Mouse (Mus musculus): ENCODE measurements around the gene Cd28.
"Not testable (repeated sequence)": the region's sequence is repeated elsewhere in the genome, so short reads cannot be mapped to it uniquely, and the experiment has no call there.

Gene Cd28

DNA sequence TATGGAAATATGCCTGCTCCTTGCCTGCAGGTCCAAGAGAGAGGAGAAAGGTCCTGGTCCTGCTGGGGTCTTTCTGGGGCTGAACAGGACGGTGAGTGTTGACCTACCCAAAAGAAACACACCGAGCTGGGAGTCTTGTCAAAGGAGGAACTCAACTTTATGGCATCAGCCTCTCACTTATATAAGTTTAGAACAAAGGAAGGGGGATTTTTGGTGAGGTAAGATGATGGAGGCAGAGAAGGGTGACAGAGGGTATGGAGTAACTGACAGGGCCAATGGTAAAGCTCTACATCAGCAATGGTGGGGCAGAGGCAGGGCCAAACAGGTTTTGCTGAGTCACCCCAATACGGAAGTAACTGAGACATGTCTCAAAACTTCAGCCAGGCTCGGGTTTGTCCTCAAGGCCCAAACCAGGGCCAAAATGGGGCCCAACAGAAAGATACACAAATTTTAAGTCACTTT, 84.6 kb downstream of the Cd28 start:
- DNase-seq (ENCODE audit: low read depth), result no peak

GRCm38 (mm10) chr1:60803128-60803824, 86.7 kb downstream of the Cd28 start:
- DNase-seq (ENCODE audit: low read depth), result no peak

DNA sequence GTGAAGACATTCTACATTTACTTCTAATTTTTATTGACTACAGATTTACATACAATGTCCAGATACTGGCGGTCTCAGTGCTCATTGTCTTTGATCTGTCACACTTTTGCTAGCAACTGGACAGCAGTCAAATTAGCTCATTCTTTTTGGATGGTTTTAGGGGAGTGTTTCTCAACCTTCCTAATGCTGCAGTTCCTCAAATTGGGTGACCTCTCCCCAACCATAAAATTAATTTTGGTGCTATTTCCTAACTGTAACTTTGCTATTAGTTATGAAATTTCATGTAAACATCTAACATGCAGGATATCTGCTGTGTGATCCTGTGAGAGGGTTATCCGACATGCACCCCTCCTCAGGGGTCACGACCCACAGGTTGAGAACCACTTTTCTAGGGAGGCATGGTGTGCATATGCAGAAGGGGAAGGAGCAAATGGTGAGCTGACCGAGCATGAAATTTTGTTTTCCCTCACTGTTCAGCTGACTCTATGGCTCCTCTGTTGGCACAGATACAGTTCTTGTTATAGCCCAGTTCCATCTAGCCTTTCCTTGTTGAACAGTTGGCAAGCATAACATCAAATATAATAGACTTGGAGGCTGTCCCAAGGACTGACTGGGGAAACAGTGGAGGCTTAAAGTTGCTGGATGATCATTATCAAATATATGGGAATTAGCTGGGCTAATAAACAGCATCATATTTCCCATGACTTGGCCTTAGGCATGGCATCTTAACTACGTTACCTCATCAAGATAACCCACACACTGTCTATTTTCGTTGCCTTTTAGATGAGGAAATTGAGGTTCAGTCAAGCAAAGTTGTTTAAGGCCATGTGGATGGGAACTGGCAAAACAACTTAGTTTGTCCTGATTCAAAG, 87.5 kb downstream of the Cd28 start:
- DNase-seq (ENCODE audit: low read depth), result no peak

- DNase-seq (ENCODE audit: low read depth), result no peak
These were observed 88.6 kb downstream of the Cd28 start for GRCm38 (mm10) chr1:60805178-60805577.

DNA sequence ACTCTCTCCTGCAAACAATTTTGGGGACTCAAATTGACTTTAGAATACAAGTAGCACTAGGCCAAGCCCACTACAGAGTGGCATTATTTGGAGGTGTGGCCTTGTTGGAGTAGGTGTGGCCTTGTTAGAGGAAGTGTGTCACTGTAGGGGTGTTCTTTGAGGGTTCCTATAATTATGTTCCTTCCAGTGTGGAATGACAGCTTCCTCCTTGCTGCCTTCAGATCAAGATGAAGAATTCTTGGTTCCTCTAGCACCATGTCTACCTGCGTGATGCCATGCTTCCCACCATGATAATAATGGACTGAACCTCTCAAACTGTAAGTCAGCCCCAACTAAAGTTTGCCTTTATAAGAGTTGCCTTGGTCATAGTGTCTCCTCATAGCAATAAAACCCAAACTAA, 91.1 kb downstream of the Cd28 start:
- no peak for DNase-seq (ENCODE audit: low read depth)

GRCm38 (mm10) chr1:60808466-60808865, 91.9 kb downstream of the Cd28 start:
- no peak for DNase-seq (ENCODE audit: low read depth)

- DNase-seq (ENCODE audit: low read depth), result no peak
These were observed 92.6 kb downstream of the Cd28 start for GRCm38 (mm10) chr1:60809166-60809565.

GRCm38 (mm10) chr1:60810821-60811220, 94.2 kb downstream of the Cd28 start:
- no peak for DNase-seq (ENCODE audit: low read depth)

DNA sequence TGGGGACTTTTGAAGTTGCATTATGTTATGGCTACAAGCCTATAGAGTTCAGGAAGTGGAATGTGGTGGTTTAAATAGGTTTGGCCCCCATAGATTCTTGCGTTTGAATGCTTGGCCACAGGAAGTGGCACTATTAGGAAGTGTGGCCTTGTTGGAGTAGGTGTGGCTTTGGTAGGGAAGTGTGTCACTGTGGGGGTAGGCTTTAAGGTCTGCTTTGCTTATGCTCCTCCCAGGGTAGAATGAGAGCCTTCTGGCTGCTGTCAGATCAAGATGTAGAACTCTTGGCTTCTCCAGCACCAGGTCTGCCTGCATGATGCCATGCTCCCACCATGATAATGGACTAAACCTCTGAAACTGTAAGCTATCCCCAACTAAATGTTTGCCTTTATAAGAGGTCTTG, 95.4 kb downstream of the Cd28 start:
- no peak for DNase-seq (ENCODE audit: low read depth)

DNA sequence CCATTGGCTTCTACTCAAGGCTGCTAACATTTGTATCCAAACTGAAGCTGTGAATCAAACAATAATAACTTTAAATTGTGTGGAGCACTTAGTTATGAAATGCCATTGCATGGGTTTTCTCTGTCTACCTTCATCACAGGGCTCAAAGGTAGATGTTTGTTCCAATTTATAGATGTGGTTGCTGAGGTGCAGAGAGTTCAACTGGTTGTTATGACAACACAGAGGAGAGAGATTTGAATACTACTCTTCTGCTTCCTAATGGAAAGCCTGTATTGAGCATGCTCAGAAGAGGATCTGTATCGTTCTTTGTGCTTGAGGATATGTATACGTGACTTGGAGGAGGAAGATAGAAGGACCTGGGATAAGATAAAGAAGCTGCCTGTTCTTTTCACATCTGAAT, 96.8 kb downstream of the Cd28 start:
- DNase-seq (ENCODE audit: low read depth), result no peak

DNA sequence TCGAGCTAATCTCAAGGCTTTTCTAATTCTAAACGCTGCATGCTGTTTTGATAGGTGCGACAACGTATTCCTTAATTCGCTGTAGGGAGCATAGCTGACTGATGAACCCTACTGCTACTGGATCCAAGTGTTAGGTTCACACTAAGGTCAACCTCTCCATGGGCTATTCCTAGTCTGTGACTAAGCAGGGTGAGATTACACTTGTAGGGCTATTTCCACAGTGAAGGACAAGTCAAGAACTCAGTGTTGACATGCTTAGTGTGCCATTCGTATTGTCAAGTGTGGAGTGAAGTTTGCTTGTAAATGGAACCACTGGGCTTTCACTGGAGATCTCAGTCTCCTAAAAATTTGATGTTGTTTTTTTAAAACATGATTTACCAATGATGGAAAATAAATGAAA, 99.3 kb downstream of the Cd28 start:
- no peak for DNase-seq (ENCODE audit: low read depth)

DNA sequence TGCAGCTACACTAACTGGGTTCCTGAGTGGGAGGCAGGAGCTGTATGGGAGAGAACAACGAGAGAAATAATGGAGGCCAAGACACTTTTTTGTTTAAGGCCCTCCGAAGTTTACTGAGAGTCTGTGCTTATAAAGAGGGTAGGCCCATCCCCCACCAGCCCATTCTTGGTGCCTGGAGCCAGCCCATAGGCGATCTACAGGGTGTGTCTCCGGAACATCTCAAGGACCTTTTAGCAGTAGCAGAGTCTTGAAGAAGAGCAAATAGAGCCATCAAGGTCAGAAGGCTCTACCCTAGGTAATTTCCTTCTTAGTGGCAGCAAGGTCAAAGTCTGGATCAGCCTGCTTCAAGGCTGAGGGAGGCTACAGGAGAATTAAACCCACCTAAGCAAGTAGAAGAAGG, 101.9 kb downstream of the Cd28 start:
- not testable (repeated sequence) for DNase-seq (ENCODE audit: low read depth)

DNA sequence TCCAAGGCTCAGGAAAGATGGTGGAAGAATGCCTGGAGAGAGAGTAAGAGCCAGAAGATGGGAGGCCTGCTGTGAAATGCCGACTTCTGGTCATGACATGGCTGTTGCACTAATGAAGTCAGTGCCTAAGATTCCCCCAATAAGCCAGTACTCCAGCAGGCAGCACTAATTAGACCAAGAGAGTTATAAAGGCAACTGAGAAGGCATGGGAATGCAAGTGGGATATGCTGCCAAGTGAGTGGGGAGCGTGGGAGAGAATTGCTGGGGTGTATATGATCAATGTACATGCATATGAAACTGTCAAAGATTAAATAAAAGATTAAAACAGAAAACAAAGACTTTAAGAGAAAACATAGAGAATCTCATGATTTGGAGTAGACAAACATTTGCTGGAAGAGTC, 103.4 kb downstream of the Cd28 start:
- no peak for DNase-seq (ENCODE audit: low read depth)

- DNase-seq (ENCODE audit: low read depth), result no peak
These were observed 104.4 kb downstream of the Cd28 start for GRCm38 (mm10) chr1:60820981-60821380.

- no peak for DNase-seq (ENCODE audit: low read depth)
These were observed 105.0 kb downstream of the Cd28 start for GRCm38 (mm10) chr1:60821590-60821989.

All from c-Kit-positive CD71-negative TER-119-negative erythroid progenitor cells, embryonic 14.5 days (primary cell).